Mouse (Mus musculus) erythroblast, embryonic 14.5 days (primary cell): ENCODE results near the gene Notch4.

ENCODE experiments used
- GATA1 ChIP-seq: IDR thresholded peaks from 2 replicates; pipeline ENCODE4 v1.6.1; 2012; ENCODE audit warnings: low read length, inconsistent platforms, mixed read lengths
- TAL1 ChIP-seq: IDR thresholded peaks from 3 replicates; pipeline ENCODE4 v1.6.1; 2012; ENCODE audit warnings: low read length, inconsistent platforms, mixed read lengths

DNA sequence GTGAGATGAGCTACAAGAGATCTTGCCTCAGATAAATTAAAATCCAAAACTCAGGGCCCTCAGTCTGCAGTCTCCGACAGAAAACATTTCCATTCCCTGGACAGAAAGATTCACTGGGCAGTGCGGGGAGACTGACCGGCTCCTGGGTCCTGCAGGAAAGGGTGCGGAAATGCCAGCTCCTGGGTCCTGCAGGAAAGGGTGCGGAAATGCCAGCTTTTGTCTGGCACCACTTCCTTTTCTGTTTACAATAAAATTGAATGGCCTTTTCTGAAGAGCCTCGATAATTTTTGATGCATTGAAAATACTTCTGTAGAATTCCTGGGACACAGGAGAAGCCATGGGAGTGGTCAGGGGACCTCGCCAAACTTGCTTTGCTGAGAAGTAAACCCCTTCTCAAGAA is 5.0 kb upstream of the Notch4 start:
- no peak for TF ChIP-seq GATA1
- TF ChIP-seq TAL1, result no peak
